Mouse (Mus musculus): Measurements from ENCODE around the gene Slc1a7. TPM values are rescaled to one million over a fixed set of nuclear protein-coding genes. Genes with fewer than 3 reads are reported as not detected.

The Slc1a7 gene
- total and polyA plus RNA-seq, 2 experiments from 2014 or later = 0.08 to 0.65 TPM

DNA sequence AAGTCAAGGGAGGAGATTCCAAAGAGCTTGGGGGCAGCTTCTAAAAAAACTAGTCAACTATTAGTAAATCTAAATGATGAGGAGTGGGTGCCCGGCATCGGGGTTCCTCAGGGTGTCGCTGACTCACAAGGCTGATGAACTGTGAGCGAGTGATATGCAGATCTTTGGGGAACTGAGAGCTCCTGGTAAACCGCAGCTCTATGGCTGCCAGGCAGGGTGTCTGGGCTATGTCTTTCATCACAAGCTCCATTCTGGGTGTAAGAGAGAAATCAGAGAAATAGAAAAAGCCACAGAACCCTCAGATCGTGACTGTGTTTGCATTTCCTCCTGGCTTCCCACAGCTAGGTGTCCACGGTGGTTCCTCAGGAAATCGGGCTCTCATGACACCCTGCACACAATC is 20.8 kb downstream of the Slc1a7 start:
- Histone ChIP-seq H3K9me3 (replicated peaks; ENCODE audit: control insufficient read depth, low read length) (no peaks in the 10 kb centered on the region), H3K36me3 (replicated peaks; ENCODE audit: control insufficient read depth, insufficient read depth, low read length) (no peaks in the 10 kb centered on the region), H3K4me2 (ENCODE audit: low read depth, low read length) (no peak overlapping the region), H3K27me3 (ENCODE audit: control insufficient read depth, insufficient read depth, low read length) (no peaks in the 10 kb centered on the region), H3K4me1 (ENCODE audit: control insufficient read depth, insufficient read depth) (peaks cover 7% of the 10 kb centered on the region), H3K27ac (ENCODE audit: low read depth) (no peak overlapping the region), H3K4me3 (ENCODE audit: low read depth, low read length) (no peak overlapping the region), H3K9ac (replicated peaks; ENCODE audit: low read depth, low read length) (no peak overlapping the region)
- TF ChIP-seq CTCF (IDR thresholded peaks at IDR 0.05; ENCODE audit: low read depth) (peak; percentile 5; the same call in 1 of the 2 replicates), EP300 (IDR thresholded peaks at IDR 0.05; ENCODE audit: low read depth) (no peak)
- no peak for ATAC-seq (ENCODE audit: insufficient read depth, low read depth)
- 16% methylated on average over 8 of the region's 8 CpGs for WGBS
- no peak for DNase-seq (ENCODE audit: low spot score)

DNA sequence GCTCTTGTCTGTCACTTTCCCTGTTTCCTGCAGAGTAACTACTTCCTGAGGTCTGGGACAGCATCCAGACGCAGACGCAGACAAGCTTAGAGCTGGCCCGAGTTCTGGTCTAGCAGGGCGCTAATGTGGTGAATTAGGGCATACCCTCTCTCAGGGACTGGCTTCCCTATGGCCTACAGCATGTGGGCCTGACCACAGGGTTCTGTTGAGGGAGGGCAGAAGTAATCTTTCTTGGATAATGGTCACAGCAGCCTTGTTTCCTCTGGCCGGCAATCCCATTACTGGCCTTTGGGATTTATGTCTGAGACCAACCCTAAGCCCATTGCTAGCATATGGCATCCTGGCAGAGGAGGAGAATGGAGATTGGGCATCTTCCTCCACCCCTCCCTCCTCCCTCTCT is 22.7 kb downstream of the Slc1a7 start:
- H3K9me3 ChIP-seq (replicated peaks; ENCODE audit: control insufficient read depth, low read length) = no peaks in the 10 kb centered on the region
- no peaks in the 10 kb centered on the region for H3K27me3 ChIP-seq (ENCODE audit: control insufficient read depth, insufficient read depth, low read length)
- H3K27ac ChIP-seq (ENCODE audit: low read depth) = peak overlapping the region; percentile 7; the same call in 1 of the 2 replicates
- ATAC-seq (ENCODE audit: insufficient read depth, low read depth) (no peak), DNase-seq (ENCODE audit: low spot score) (no peak)
- peaks cover 7% of the 10 kb centered on the region for H3K4me1 ChIP-seq (ENCODE audit: control insufficient read depth, insufficient read depth)
- H3K4me2 ChIP-seq (ENCODE audit: low read depth, low read length) = no peak overlapping the region
- WGBS = 69% methylated on average over 5 of the region's 5 CpGs
- H3K36me3 ChIP-seq (replicated peaks; ENCODE audit: control insufficient read depth, insufficient read depth, low read length) = no peaks in the 10 kb centered on the region
- H3K4me3 ChIP-seq (ENCODE audit: low read depth, low read length) = no peak overlapping the region
- no peak for TF ChIP-seq CTCF (IDR thresholded peaks at IDR 0.05; ENCODE audit: low read depth)
- TF ChIP-seq EP300 (IDR thresholded peaks at IDR 0.05; ENCODE audit: low read depth) = no peak
- H3K9ac ChIP-seq (replicated peaks; ENCODE audit: low read depth, low read length) = no peak overlapping the region

DNA sequence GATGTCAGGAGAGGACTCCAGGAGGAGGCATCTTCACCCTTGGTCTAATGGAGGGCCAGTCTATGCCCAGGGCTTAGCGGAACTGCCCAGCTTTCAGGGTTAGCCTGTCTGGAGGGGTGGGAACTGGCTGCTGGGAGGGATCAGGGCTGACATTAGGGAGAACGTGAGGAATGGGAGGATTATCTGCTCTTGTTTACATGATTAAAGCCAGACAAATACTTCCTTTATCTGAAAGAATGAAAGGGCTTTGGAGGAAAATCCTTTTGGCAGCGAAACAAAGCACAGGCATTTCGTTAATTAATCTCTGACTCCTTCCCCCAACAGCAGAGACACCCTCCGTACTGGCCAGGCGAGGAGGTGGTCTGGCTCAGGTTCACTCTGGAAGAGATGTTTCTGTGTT is 23.7 kb downstream of the Slc1a7 start:
- Histone ChIP-seq H3K4me1 (ENCODE audit: control insufficient read depth, insufficient read depth) (peaks cover 7% of the 10 kb centered on the region), H3K27ac (ENCODE audit: low read depth) (no peak overlapping the region), H3K4me3 (ENCODE audit: low read depth, low read length) (no peak overlapping the region), H3K4me2 (ENCODE audit: low read depth, low read length) (no peak overlapping the region), H3K9ac (replicated peaks; ENCODE audit: low read depth, low read length) (no peak overlapping the region), H3K36me3 (replicated peaks; ENCODE audit: control insufficient read depth, insufficient read depth, low read length) (no peaks in the 10 kb centered on the region), H3K27me3 (ENCODE audit: control insufficient read depth, insufficient read depth, low read length) (no peaks in the 10 kb centered on the region), H3K9me3 (replicated peaks; ENCODE audit: control insufficient read depth, low read length) (no peaks in the 10 kb centered on the region)
- DNase-seq (ENCODE audit: low spot score) (no peak), ATAC-seq (ENCODE audit: insufficient read depth, low read depth) (no peak)
- no peak for TF ChIP-seq CTCF (IDR thresholded peaks at IDR 0.05; ENCODE audit: low read depth)
- no peak for TF ChIP-seq EP300 (IDR thresholded peaks at IDR 0.05; ENCODE audit: low read depth)
- 35% methylated on average over 6 of the region's 6 CpGs for WGBS

DNA sequence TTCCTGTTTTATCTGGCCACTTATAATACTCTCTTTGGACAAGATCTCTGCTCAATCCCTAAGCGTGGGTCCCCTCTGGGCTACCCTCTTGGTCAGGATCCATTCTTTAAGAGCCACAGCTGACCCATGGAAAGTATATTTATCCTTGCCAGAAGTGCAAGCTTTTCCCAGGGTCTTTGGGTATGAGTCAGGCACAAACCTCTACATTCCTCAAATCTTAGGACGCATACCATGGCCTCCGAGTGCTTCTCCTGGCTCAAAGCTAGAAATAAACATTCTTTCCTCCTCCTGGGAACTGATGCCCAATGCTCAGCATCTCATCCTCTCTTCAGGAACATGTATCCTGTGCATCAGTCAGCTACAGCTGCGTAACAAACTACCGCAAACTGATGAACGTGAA is 26.9 kb downstream of the Slc1a7 start:
- no peak overlapping the region for H3K4me3 ChIP-seq (ENCODE audit: low read depth, low read length)
- H3K27me3 ChIP-seq (ENCODE audit: control insufficient read depth, insufficient read depth, low read length) = no peaks in the 10 kb centered on the region
- WGBS = 74% methylated on average over 6 of the region's 6 CpGs
- no peak overlapping the region for H3K9ac ChIP-seq (replicated peaks; ENCODE audit: low read depth, low read length)
- no peaks in the 10 kb centered on the region for H3K36me3 ChIP-seq (replicated peaks; ENCODE audit: control insufficient read depth, insufficient read depth, low read length)
- no peak for DNase-seq (ENCODE audit: low spot score)
- no peaks in the 10 kb centered on the region for H3K9me3 ChIP-seq (replicated peaks; ENCODE audit: control insufficient read depth, low read length)
- ATAC-seq (ENCODE audit: insufficient read depth, low read depth) = no peak
- H3K4me2 ChIP-seq (ENCODE audit: low read depth, low read length) = no peak overlapping the region
- H3K4me1 ChIP-seq (ENCODE audit: control insufficient read depth, insufficient read depth) = peaks cover 7% of the 10 kb centered on the region
- H3K27ac ChIP-seq (ENCODE audit: low read depth) = no peak overlapping the region
- TF ChIP-seq CTCF (IDR thresholded peaks at IDR 0.05; ENCODE audit: low read depth) (no peak), EP300 (IDR thresholded peaks at IDR 0.05; ENCODE audit: low read depth) (no peak)

DNA sequence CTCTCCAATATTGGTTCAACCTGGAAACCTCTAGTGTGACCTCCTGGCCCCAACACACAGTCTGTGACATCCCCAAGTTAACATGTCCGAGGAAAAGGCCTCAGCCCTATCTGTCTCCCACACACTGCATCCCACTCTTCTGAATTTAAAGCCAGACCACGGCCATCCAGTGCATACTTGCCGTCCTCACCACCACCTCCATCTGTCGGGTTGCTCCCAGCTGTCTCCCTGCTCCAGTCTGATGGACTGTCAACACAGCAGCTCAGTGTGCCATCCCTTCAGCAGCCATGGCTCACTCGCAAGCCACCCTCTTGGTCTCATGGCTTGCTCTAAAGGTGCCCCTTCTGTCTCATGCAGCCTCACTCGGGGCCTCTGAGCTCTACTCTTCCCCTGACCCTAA is 27.6 kb downstream of the Slc1a7 start:
- ATAC-seq (ENCODE audit: insufficient read depth, low read depth) (no peak), DNase-seq (ENCODE audit: low spot score) (no peak)
- Histone ChIP-seq H3K9me3 (replicated peaks; ENCODE audit: control insufficient read depth, low read length) (no peaks in the 10 kb centered on the region), H3K9ac (replicated peaks; ENCODE audit: low read depth, low read length) (no peak overlapping the region), H3K27ac (ENCODE audit: low read depth) (no peak overlapping the region), H3K27me3 (ENCODE audit: control insufficient read depth, insufficient read depth, low read length) (no peaks in the 10 kb centered on the region), H3K4me3 (ENCODE audit: low read depth, low read length) (no peak overlapping the region), H3K36me3 (replicated peaks; ENCODE audit: control insufficient read depth, insufficient read depth, low read length) (no peaks in the 10 kb centered on the region), H3K4me1 (ENCODE audit: control insufficient read depth, insufficient read depth) (peaks cover 7% of the 10 kb centered on the region), H3K4me2 (ENCODE audit: low read depth, low read length) (no peak overlapping the region)
- WGBS = 83% methylated on average over 6 of the region's 6 CpGs
- TF ChIP-seq CTCF (IDR thresholded peaks at IDR 0.05; ENCODE audit: low read depth) (no peak), EP300 (IDR thresholded peaks at IDR 0.05; ENCODE audit: low read depth) (no peak)

DNA sequence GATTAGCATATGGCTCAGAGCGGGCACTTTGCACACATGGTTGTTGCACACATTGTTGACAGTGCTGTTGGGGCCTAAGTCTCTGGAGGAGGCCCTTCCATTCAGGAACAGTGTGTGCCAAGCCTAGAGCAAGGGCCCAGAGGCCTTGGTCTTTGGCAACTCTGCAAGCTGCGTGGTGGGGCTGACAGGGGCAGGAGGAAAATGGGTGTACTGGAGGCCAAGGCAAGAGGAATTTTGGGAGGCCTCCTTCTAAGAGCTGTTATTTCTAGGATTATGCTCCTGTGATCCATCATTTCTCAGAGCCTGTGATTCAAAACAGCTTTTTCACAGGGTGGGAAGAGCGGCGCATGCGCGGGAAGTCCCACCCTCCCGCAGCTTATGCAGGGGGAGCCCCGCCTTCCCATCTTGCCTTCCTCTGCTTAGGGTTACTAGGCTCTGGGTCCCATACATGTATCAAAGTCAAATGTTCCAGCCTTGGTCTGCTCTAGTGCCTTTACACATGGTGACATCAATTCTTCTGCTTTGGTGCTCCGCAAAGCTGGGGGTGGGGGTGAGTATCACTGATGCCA is 28.4 kb downstream of the Slc1a7 start:
- Histone ChIP-seq H3K27ac (ENCODE audit: low read depth) (no peak overlapping the region), H3K9ac (replicated peaks; ENCODE audit: low read depth, low read length) (no peak overlapping the region), H3K4me2 (ENCODE audit: low read depth, low read length) (no peak overlapping the region), H3K27me3 (ENCODE audit: control insufficient read depth, insufficient read depth, low read length) (no peaks in the 10 kb centered on the region), H3K9me3 (replicated peaks; ENCODE audit: control insufficient read depth, low read length) (no peaks in the 10 kb centered on the region), H3K4me3 (ENCODE audit: low read depth, low read length) (no peak overlapping the region), H3K36me3 (replicated peaks; ENCODE audit: control insufficient read depth, insufficient read depth, low read length) (no peaks in the 10 kb centered on the region), H3K4me1 (ENCODE audit: control insufficient read depth, insufficient read depth) (peaks cover 5% of the 10 kb centered on the region)
- DNase-seq (ENCODE audit: low spot score) (no peak), ATAC-seq (ENCODE audit: insufficient read depth, low read depth) (no peak)
- TF ChIP-seq CTCF (IDR thresholded peaks at IDR 0.05; ENCODE audit: low read depth) (no peak), EP300 (IDR thresholded peaks at IDR 0.05; ENCODE audit: low read depth) (no peak)
- 95% methylated on average over 9 of the region's 9 CpGs for WGBS

Data from heart, postnatal 0 days (tissue).